Mouse (Mus musculus) right cerebral cortex, postnatal 14 days (tissue): ENCODE measurements at regions not wholly inside any gene's neighbourhood (a gene's known extent, or its start where the extent isn't known, plus 50 kb on each side); places are given as distances from the start of the nearest gene placed in this dataset.

Experiments used
- DNase-seq: peaks from one replicate; pipeline ENCODE4 v3.0.0; 2022

DNA sequence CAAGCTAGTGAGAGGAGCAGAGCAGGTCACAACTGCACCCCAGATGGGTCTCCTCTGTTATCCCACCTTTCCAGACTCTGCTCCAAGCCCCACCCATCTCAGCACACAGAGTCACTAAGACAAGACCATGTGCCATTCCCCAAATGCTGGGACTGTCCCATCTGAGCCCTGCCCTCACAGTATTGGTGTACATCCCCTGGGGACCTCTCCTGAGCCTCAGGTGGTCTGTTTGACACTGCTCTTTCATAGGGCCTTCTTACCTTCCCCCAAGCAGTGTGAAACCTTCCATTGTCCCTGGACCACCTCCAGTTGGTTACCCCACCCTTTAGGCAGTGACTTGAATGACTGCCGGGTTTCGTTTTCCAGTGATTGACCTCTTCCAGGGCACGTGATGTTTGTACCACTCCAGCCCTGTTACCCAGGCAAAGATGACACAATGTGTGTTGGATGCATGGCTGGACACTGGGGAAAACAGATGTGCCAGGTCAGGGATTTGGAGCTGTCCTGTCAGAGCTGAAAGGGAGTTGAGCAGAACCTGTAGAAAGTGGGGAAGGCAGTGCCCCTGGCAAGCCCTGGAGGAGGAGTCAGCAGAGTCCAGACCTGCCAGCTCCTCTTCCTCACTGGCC is 219.5 kb upstream of the Zmiz1 start:
- no peak for DNase-seq

DNA sequence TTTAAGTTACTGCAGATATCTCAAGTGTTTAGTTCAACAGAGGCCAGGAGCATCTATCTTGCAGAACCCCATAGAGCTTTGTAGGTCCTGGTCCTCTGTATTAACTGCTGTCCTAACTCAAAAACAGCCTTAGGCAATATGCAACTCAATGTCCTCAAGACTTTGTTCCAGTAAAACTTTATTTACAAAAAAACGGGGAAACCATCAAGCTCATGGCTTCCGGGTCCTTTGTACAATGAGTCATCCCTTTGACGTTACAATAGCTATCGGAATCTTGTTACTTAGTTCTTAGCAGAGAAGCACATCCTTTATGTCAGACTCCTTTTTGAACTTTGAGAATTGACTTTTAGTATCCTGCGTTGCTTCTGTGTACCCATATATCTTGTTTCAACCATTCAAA is 216.2 kb upstream of the Zmiz1 start:
- DNase-seq = no peak

GRCm38 (mm10) chr14:25243289-25243688 is 215.7 kb upstream of the Zmiz1 start:
- no peak for DNase-seq

GRCm38 (mm10) chr14:25243698-25244097 is 215.3 kb upstream of the Zmiz1 start:
- DNase-seq = no peak

GRCm38 (mm10) chr14:25244841-25245240 is 214.1 kb upstream of the Zmiz1 start:
- no peak for DNase-seq

GRCm38 (mm10) chr14:25245691-25246090 is 213.3 kb upstream of the Zmiz1 start:
- no peak for DNase-seq

DNA sequence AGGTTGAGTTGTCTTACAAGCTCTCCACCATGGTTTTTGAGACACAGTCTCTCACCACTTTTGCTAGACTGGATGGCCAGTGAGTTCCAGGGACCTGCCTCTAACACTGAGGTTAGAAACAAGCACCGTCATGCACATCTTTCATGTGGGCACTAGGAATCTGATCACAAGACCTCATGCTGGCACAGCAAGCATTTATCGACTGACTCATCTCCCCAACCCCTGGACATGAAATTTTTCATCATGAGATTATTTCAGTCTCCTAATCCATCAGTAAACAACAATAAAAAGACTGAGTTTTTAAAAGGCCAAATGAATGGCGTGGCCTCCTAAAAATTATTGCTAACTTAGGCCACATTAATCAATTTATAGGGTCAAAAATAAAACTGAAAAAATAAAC is 210.0 kb upstream of the Zmiz1 start:
- no peak for DNase-seq

DNA sequence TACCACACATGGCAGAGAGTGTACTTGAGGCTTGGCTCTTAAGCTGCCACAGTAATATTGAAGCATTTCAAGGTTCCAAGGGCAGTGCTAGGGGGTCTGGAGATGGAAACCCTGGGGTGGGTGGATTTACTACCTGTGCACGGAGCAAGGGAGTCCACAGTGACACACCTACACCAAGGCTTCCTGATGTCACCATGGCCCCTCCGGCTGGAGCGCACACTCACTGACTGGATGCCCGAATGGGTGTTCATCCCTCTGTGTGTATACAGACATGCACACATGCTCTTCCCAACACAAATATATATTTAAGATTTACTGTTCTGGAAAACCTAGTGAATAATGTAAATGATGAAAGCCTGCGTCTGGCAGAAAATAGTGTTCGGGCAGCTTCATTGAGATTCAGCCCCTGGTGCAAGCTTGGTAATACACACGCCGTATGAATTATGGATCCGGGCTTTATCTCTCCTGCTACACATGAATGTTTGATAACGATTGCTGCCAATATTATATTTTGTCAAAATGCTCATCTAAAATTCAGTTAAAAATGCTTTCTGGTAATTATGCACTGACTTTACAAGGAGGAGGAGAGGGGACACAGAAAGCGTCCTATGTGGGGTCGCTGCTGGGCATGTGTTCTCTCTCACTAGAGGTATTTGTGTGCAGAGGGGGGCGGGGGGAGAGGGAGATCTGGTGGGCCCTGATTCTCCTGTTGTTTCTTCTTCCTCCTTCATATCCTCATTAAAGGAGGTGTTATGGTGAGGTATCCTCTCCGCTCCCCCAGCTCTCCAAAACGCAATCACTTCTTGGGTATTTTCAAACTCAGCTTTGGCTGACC is 205.8 kb upstream of the Zmiz1 start:
- no peak for DNase-seq

DNA sequence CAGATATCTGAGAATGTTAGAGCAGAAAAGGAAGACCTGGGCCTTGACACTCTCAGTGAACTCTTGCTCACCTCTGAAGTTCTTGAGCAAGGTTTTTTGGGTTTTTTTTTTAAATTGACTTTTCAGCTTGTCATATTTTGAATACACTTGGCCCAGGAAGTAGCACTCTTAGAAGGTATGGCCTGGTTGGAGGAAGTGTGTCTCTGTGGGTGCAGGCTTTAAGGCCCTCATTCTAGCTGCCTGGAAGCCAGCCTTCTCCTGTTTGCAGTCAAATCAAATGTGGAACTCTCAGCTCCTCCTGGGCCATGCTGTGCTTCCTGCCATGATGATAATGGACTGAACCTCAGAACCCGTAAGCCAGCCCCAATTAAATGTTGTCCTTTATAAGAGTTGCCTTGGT is 195.9 kb upstream of the Zmiz1 start:
- no peak for DNase-seq

DNA sequence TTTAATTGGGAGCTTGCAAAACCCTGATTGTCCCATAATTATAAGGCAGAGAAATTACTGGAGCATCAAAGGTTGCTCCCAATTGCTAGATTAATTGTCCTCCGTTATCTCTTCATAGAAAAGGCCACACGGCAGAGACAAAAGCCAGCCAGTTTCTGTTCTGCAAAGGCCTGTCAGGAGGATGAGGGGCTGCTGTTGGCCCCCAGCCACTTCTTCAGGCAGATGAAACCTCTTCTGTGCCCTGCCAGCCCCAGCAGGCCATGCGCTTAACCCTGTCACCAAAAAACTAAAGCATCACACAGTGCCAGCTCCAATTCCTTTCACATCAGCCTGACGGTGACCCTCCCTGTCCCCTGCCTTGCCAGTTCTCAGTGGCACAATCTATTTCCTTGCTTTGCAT is 192.1 kb upstream of the Zmiz1 start:
- DNase-seq = no peak

- no peak for DNase-seq
Measured at GRCm38 (mm10) chr14:25268090-25268631, 190.8 kb upstream of the Zmiz1 start.

GRCm38 (mm10) chr14:25270227-25270876 is 188.6 kb upstream of the Zmiz1 start:
- no peak for DNase-seq

DNA sequence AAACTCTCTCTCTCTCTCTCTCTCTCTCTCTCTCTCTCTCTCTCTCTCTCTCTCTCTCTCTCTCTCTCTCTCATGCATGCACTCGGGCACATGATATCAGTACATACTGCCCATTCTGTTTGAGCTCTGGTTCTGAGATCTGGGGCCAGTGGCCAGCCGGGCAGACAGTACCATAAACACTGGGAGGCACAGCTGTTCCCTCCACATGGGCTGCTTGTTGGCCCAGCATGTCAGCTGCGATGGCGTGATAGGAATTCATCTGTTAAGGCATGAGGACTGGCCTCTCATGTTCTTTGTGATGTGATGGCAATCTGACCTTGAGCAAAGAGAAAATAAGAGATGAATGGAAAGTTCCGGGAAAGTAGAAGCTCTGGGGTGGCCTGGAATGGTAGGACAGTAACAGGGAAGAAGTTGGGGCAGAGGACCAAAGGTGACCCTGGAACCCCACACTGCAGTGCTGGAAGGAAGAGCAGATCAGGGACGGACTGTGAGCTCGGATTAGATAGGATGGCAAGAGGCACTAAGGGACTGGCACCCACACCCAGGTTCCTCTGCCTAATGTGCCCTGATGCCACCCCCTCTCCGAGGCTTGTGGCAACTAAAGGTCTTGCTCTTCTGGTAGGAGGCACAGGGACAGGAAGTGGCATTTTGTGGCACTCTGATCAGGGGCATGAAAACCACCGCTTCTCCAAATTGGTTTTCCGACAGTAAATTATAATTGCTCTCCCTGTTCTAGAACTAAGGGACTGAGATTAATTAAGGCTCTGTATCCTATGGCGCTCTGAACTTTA is 186.4 kb upstream of the Zmiz1 start:
- no peak for DNase-seq

GRCm38 (mm10) chr14:25279751-25280150 is 179.2 kb upstream of the Zmiz1 start:
- no peak for DNase-seq

- DNase-seq = no peak
Measured at GRCm38 (mm10) chr14:25292557-25292956, 166.4 kb upstream of the Zmiz1 start.

GRCm38 (mm10) chr14:25294226-25294625 is 164.8 kb upstream of the Zmiz1 start:
- DNase-seq = no peak

DNA sequence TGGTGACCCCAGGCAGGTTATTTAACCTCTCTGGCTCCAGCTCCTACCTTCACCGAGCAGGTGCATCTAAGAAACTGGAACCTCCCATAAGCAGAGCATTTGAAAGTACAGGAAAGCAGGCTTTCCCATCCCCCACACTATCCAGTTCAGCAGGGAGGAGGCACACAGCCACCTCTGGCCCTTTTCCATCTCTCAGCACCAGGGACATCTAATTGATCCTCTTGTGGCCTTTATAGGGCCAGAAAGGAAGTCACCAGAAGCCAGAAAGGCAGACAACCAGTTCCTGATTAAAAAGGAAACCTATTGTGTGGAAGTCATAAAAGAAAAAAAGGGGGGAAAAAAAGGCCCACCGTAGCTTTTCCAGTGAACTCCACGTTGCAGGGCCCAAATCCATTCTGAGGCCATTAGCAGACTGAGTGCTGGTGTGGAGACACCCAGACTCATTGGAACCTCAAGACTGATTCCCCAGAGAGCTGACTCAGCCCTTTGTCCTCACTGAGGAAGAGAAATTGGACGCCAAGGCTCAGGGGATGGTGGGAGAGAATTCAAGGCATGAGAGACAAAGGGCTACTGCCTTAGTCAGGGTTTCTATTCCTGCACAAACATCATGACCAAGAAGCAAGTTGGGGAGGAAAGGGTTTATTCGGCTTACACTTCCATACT is 163.2 kb upstream of the Zmiz1 start:
- no peak for DNase-seq

GRCm38 (mm10) chr14:25299673-25300190 is 159.3 kb upstream of the Zmiz1 start:
- DNase-seq = no peak

- DNase-seq = no peak
Measured at GRCm38 (mm10) chr14:25301336-25302031, 157.5 kb upstream of the Zmiz1 start.

- no peak for DNase-seq
Measured at GRCm38 (mm10) chr14:25304391-25304851, 154.6 kb upstream of the Zmiz1 start.

GRCm38 (mm10) chr14:25306166-25306565 is 152.8 kb upstream of the Zmiz1 start:
- DNase-seq = no peak
